Mouse (Mus musculus): ENCODE results near the gene Slc35b1. TPM values are rescaled to one million over a fixed set of nuclear protein-coding genes. Genes with fewer than 3 reads are reported as not detected.

Slc35b1 gene
- polyA plus RNA-seq (2016; fragmentation: Nextera tagmentation; extraction: Ambion mirVana) = 126 TPM in 2 replicates

- Histone ChIP-seq H3K27ac (peak within 1 kb of the TSS; percentile 91), H3K9ac (peak within 1 kb of the TSS; percentile 89), H3K4me3 (replicated peaks) (peak within 1 kb of the TSS; percentile 91), H3K27me3 (no peaks in the 10 kb centered on the region), H3K36me3 (replicated peaks) (peaks cover 29% of the 10 kb centered on the region), H3K4me2 (peak within 1 kb of the TSS; percentile 58), H3K4me1 (peaks cover 14% of the 10 kb centered on the region), H3K9me3 (no peaks in the 10 kb centered on the region)
- peak; percentile 97 for ATAC-seq (ENCODE audit: low FRiP score)
- WGBS = under 1% methylated on average over 42 of the region's 42 CpGs
Observed at GRCm38 (mm10) chr11:95384319-95384972, at the start of gene Slc35b1. Slc35b1 (plus strand) TSS chr11:95384692.

DNA sequence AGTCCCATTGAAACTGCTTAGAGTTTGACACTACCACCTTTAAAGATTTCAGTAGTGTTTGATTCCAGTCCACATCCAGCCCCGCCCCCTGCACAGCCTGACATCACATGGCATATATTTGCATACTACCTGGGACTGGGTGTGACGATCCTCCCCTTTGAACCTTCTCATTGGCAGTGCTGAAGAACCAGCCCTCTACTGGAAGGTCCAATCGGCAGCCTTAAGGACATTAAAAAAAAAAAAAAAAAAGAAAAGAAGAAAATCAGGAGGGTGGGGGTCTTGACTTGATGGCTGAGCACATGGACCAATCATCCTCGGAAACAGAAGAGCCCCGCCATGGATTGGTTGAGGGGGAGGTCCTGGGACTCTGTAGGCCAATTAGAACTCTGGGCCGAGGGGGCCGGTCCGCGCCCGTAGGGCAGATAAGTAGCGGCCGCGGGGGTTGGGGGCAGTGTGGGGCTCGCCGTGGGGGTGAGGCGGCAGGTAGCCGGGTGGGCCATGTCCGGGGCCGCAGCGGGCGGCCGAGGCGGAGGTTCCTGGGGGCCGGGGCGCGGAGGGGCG lies 47.8 kb upstream of the Slc35b1 start, which contains the start of gene Fam117a:
TSS of gene Fam117a (plus strand) at position 451 of the 561 bp plus-strand sequence.
- Histone ChIP-seq H3K4me1 (peaks cover 21% of the 10 kb centered on the region), H3K36me3 (replicated peaks) (no peaks in the 10 kb centered on the region), H3K4me3 (replicated peaks) (peak within 1 kb of the TSS; percentile 87), H3K27me3 (peaks cover 28% of the 10 kb centered on the region), H3K27ac (no peak within 1 kb of the TSS), H3K9me3 (no peaks in the 10 kb centered on the region), H3K9ac (peak within 1 kb of the TSS; percentile 80), H3K4me2 (peak within 1 kb of the TSS; percentile 95)
- ATAC-seq (ENCODE audit: low FRiP score) = peak; percentile 98
- WGBS = 0% methylated on average over 15 of the region's 27 CpGs

GRCm38 (mm10) chr11:95337129-95337813 lies 47.2 kb upstream of the Slc35b1 start:
- Histone ChIP-seq H3K27ac (no peak overlapping the region), H3K4me2 (peak overlapping the region; percentile 95), H3K9ac (peak overlapping the region; percentile 80), H3K4me3 (replicated peaks) (peak overlapping the region; percentile 87), H3K4me1 (peaks cover 21% of the 10 kb centered on the region), H3K9me3 (no peaks in the 10 kb centered on the region), H3K27me3 (peaks cover 28% of the 10 kb centered on the region), H3K36me3 (replicated peaks) (no peaks in the 10 kb centered on the region)
- under 1% methylated on average over 47 of the region's 50 CpGs for WGBS
- ATAC-seq (ENCODE audit: low FRiP score) = peak; percentile 83

DNA sequence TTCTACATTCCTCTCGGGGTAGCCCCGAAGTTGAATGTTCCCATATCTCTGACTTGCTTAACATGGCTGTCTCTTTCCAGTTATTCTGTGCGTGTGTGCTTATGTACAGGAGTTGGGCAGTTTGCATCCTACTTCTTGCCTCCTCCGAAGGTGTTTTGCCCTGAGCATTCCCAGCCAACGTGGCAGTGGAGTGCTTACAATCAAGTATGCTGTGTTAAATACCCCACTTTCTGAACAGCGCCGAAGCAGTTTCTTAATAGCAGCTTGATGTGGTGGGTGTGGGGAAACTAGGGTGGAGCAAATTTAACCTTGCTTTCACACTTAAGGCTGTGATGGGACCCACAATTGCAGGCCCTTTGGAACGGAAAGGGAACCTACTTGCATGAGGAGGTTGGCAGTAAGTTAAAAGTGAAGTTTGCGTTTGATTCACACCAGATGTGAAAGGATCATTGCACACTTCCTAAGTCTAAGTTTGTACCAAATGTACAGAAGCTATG lies 46.6 kb upstream of the Slc35b1 start:
- no peaks in the 10 kb centered on the region for H3K36me3 ChIP-seq (replicated peaks)
- H3K4me3 ChIP-seq (replicated peaks) = peak overlapping the region; percentile 87
- H3K27ac ChIP-seq = no peak overlapping the region
- no peak for ATAC-seq (ENCODE audit: low FRiP score)
- H3K4me2 ChIP-seq = peak overlapping the region; percentile 95
- peaks cover 21% of the 10 kb centered on the region for H3K4me1 ChIP-seq
- H3K27me3 ChIP-seq = peaks cover 28% of the 10 kb centered on the region
- H3K9me3 ChIP-seq = no peaks in the 10 kb centered on the region
- 29% methylated on average over 9 of the region's 9 CpGs for WGBS
- H3K9ac ChIP-seq = peak overlapping the region; percentile 80; the same call in 1 of the 2 replicates

DNA sequence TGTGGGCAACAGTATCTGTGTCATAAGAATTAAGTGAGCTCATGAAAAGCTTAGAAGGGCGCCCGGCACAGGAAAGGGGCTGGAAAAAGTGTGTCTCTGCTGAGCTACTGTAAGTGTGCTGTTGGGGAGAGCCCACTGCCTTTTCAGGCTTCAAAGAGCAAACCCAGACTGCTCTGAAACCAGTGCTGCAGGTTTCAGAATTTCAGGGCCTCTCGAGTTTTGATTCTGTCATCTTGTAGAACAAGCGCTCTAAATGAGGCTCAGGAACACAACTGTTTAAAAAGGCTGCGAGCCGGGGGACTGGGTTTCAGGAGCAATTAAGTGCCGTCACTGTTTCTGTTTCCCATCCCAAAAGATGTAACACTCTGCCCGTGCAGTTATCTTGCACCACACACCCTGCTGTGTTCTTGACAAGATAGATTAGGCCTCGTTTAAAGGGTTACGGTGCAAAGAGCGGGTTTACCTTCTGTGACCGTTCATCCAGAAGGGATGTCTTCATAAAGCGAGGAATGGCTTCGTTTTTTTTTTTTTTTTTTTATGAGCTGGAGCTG lies 44.9 kb upstream of the Slc35b1 start:
- no peaks in the 10 kb centered on the region for H3K9me3 ChIP-seq
- no peak overlapping the region for H3K9ac ChIP-seq
- H3K4me3 ChIP-seq (replicated peaks) = no peak overlapping the region
- H3K4me1 ChIP-seq = peaks cover 21% of the 10 kb centered on the region
- no peaks in the 10 kb centered on the region for H3K36me3 ChIP-seq (replicated peaks)
- peaks cover 27% of the 10 kb centered on the region for H3K27me3 ChIP-seq
- no peak for ATAC-seq (ENCODE audit: low FRiP score)
- peak overlapping the region; percentile 22 for H3K4me2 ChIP-seq
- 0 out of 2 replicates have a peak overlapping the region, but pooled peaks have one; percentile 25 for H3K27ac ChIP-seq
- WGBS = 9% methylated on average over 14 of the region's 14 CpGs

- no peak overlapping the region for H3K4me3 ChIP-seq (replicated peaks)
- ATAC-seq (ENCODE audit: low FRiP score) = no peak
Observed at GRCm38 (mm10) chr11:95340259-95340658, 44.2 kb upstream of the Slc35b1 start.

GRCm38 (mm10) chr11:95340664-95341063 lies 43.8 kb upstream of the Slc35b1 start:
- H3K9ac ChIP-seq = no peak overlapping the region
- no peaks in the 10 kb centered on the region for H3K36me3 ChIP-seq (replicated peaks)
- 53% methylated on average over 5 of the region's 5 CpGs for WGBS
- ATAC-seq (ENCODE audit: low FRiP score) = no peak
- H3K4me3 ChIP-seq (replicated peaks) = no peak overlapping the region
- no peak overlapping the region for H3K27ac ChIP-seq
- peaks cover 21% of the 10 kb centered on the region for H3K27me3 ChIP-seq
- peaks cover 21% of the 10 kb centered on the region for H3K4me1 ChIP-seq
- H3K4me2 ChIP-seq = no peak overlapping the region
- H3K9me3 ChIP-seq = no peaks in the 10 kb centered on the region

More at GRCm38 (mm10) chr11:95340259-95340658, 44.2 kb upstream of the Slc35b1 start:
- peaks cover 21% of the 10 kb centered on the region for H3K4me1 ChIP-seq
- no peaks in the 10 kb centered on the region for H3K9me3 ChIP-seq
- no peak overlapping the region for H3K4me2 ChIP-seq
- H3K36me3 ChIP-seq (replicated peaks) = no peaks in the 10 kb centered on the region
- no peak overlapping the region for H3K27ac ChIP-seq
- H3K27me3 ChIP-seq = peaks cover 21% of the 10 kb centered on the region
- no peak overlapping the region for H3K9ac ChIP-seq
- WGBS = 74% methylated on average over 1 of the region's 1 CpGs

- 71% methylated on average over 4 of the region's 4 CpGs for WGBS
- H3K4me1 ChIP-seq = peaks cover 14% of the 10 kb centered on the region
- no peak overlapping the region for H3K4me2 ChIP-seq
- no peaks in the 10 kb centered on the region for H3K36me3 ChIP-seq (replicated peaks)
- H3K9me3 ChIP-seq = no peaks in the 10 kb centered on the region
- no peak overlapping the region for H3K4me3 ChIP-seq (replicated peaks)
- no peak overlapping the region for H3K9ac ChIP-seq
- no peak overlapping the region for H3K27ac ChIP-seq
- no peak for ATAC-seq (ENCODE audit: low FRiP score)
- peaks cover 13% of the 10 kb centered on the region for H3K27me3 ChIP-seq
Observed at GRCm38 (mm10) chr11:95343180-95343579, 41.3 kb upstream of the Slc35b1 start.

DNA sequence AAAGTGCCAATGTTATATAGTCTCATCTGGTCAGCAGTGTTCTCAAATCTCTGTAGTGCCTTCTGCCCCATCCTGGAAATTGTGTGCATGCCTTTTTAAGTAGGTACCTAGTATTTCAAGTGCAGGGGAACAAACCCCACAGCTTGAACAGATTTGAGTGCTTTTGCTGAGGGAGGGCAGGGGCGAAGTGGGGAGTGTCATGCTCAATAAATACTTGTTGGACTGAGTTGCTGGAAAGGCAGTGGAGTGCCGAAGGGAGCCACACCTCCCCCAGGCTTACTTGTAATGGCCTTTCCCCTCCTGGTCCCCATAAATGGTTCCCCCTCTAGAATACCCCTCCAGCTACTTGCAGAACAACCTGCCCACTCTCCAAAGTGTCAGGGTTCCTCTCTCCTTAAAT lies 40.3 kb upstream of the Slc35b1 start:
- no peak for ATAC-seq (ENCODE audit: low FRiP score)
- Histone ChIP-seq H3K4me1 (peaks cover 11% of the 10 kb centered on the region), H3K9ac (no peak overlapping the region), H3K4me2 (no peak overlapping the region), H3K9me3 (no peaks in the 10 kb centered on the region), H3K4me3 (replicated peaks) (no peak overlapping the region), H3K36me3 (replicated peaks) (no peaks in the 10 kb centered on the region), H3K27ac (no peak overlapping the region), H3K27me3 (peaks cover 3% of the 10 kb centered on the region)
- WGBS = 69% methylated on average over 2 of the region's 2 CpGs

DNA sequence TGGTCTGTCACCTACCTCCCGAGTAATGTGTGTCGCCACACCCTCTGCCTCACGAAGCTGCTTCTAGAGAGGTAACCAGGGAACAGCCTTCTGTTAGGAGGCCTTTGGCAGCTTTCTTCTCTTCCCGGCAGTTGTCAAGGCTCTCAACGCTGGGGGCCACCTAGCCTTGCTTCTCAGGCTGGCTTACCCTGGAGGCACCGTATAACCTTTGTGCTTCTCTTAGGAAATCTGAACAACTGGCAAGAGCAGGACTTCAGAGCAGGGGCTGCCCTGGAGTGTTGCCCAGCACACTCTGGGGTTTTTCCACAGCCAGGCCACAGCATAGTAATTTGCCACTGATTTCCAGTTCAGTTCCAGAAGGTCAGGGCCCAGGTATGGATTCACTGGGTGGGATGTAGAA lies 34.2 kb upstream of the Slc35b1 start:
- Histone ChIP-seq H3K27me3 (no peaks in the 10 kb centered on the region), H3K4me3 (replicated peaks) (no peak overlapping the region), H3K27ac (no peak overlapping the region; the same call in 1 of the 2 replicates), H3K9ac (no peak overlapping the region), H3K36me3 (replicated peaks) (no peaks in the 10 kb centered on the region), H3K4me1 (no peaks in the 10 kb centered on the region), H3K9me3 (no peaks in the 10 kb centered on the region), H3K4me2 (no peak overlapping the region)
- WGBS = 82% methylated on average over 6 of the region's 6 CpGs
- ATAC-seq (ENCODE audit: low FRiP score) = no peak

DNA sequence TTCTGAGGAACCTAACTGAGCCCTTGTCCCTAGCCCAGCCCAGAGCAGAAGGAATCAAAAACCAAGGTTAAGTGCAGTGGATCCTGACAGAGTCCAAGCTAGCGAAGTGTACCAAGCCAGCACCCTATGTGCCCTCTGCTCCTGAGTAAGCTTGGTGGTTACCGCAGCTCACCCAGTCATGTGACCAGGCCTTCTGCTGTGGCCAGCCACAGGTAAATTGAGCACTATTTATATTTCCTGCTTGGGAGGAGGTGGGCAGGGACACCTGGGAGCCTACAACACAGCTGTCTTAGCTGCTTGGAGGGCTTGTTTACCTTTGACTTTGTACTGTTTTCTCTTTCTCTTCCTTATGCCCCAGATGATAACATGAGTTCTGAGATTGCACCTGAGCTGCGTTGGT lies 33.5 kb upstream of the Slc35b1 start:
- WGBS = 87% methylated on average over 3 of the region's 3 CpGs
- H3K4me2 ChIP-seq = no peak overlapping the region
- H3K27ac ChIP-seq = no peak overlapping the region
- H3K36me3 ChIP-seq (replicated peaks) = no peaks in the 10 kb centered on the region
- H3K9me3 ChIP-seq = no peaks in the 10 kb centered on the region
- H3K4me1 ChIP-seq = no peaks in the 10 kb centered on the region
- no peak for ATAC-seq (ENCODE audit: low FRiP score)
- no peak overlapping the region for H3K4me3 ChIP-seq (replicated peaks)
- H3K9ac ChIP-seq = no peak overlapping the region
- H3K27me3 ChIP-seq = no peaks in the 10 kb centered on the region

DNA sequence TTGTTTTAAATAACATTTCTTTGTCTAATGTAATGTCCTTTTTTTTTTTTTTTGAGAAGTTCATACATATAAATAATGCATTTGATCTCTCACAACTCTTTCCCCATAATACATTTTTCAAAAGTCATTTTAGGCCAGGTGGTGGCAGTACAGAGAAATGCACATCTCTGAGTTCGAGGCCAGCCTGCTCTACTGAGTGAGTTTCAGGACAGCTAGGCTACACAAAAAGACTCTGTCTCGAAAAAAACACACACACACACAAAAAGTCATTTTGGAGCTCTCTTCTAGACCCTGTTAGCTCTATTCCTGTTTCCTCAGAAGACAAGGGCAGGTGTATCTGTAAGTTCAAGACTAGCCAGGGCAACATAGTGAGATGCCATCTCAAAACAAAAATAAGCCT lies 31.8 kb upstream of the Slc35b1 start:
- WGBS = 77% methylated on average over 2 of the region's 2 CpGs
- ATAC-seq (ENCODE audit: low FRiP score) = no peak
- no peaks in the 10 kb centered on the region for H3K36me3 ChIP-seq (replicated peaks)

More for the DNA sequence above, 31.8 kb upstream of the Slc35b1 start:
- no peak overlapping the region for H3K27ac ChIP-seq
- H3K4me1 ChIP-seq = peaks cover 6% of the 10 kb centered on the region; the same call in 1 of the 2 replicates
- H3K4me3 ChIP-seq (replicated peaks) = no peak overlapping the region
- no peak overlapping the region for H3K9ac ChIP-seq
- H3K4me2 ChIP-seq = no peak overlapping the region
- H3K9me3 ChIP-seq = no peaks in the 10 kb centered on the region
- H3K27me3 ChIP-seq = no peaks in the 10 kb centered on the region

Data from forebrain, embryonic 12.5 days (tissue).